Mouse (Mus musculus) CH12.LX (cell line): ENCODE data around the gene Gpr142. TPM values are rescaled to one million over a fixed set of nuclear protein-coding genes. Genes with fewer than 3 reads are reported as not detected.

ENCODE experiments used
- DNase-seq: peaks from one replicate; pipeline ENCODE4 v3.0.0-alpha.2; 2013; ENCODE audit errors: extremely low read depth
- H3K27ac ChIP-seq: 2 replicates; pipeline ENCODE4 v1.5.1; 2012; ENCODE audit warnings: low read depth, mild to moderate bottlenecking, control low read depth, moderate library complexity; ENCODE audit not compliant: insufficient read depth
- H3K27me3 ChIP-seq: replicated peaks from 2 replicates; pipeline ENCODE3; 2012; ENCODE audit warnings: inconsistent platforms
- H3K36me3 ChIP-seq, 2 experiments: replicated peaks in 1 of 2; 2 replicates each; pipeline versions ENCODE3 to v1.6.1; 2012; ENCODE audit warnings: inconsistent platforms in 1 of 2, low read length in 1 of 2, mild to moderate bottlenecking in 1 of 2, mixed read lengths in 1 of 2, moderate library complexity in 1 of 2; ENCODE audit not compliant: control insufficient read depth in 1 of 2, insufficient read depth in 1 of 2
- H3K4me1 ChIP-seq, 2 experiments: 2 replicates each; pipeline ENCODE4 v1.6.1; 2012; ENCODE audit warnings: inconsistent platforms in 1 of 2, moderate library complexity in 1 of 2; ENCODE audit not compliant: insufficient read depth in 2 of 2, control insufficient read depth in 1 of 2
- H3K4me2 ChIP-seq: 2 replicates; pipeline ENCODE4 v1.6.1; 2012; ENCODE audit warnings: low read depth, mild to moderate bottlenecking, control low read depth; ENCODE audit not compliant: poor library complexity, insufficient read depth, severe bottlenecking
- H3K4me3 ChIP-seq, 3 experiments: fragments of 150-350 bp in 1 of 3; sonication (generic) in 1 of 3; replicated peaks in 1 of 3; 2 replicates each; pipeline versions ENCODE3 to v1.5.1; 2011 to 2012; ENCODE audit warnings: low read depth in 2 of 3, low read length in 2 of 3, mild to moderate bottlenecking in 2 of 3, moderate library complexity in 2 of 3, control low read depth in 1 of 3, improper control_type of control experiment in 1 of 3, inconsistent platforms in 1 of 3, mixed read lengths in 1 of 3; ENCODE audit not compliant: poor library complexity in 1 of 3
- H3K79me2 ChIP-seq: replicated peaks from 2 replicates; pipeline ENCODE4 v1.6.1; 2012; ENCODE audit warnings: mild to moderate bottlenecking, moderate library complexity; ENCODE audit not compliant: control insufficient read depth, poor library complexity, insufficient read depth, severe bottlenecking; ENCODE audit errors: extremely low read depth
- H3K9ac ChIP-seq: 2 replicates; pipeline ENCODE4 v1.6.1; 2012; ENCODE audit warnings: low read depth, mild to moderate bottlenecking, control low read depth, moderate library complexity; ENCODE audit not compliant: insufficient read depth
- H3K9me3 ChIP-seq: replicated peaks from 2 replicates; pipeline ENCODE3; 2012; ENCODE audit warnings: low read length, inconsistent platforms, mixed read lengths
- CHD2 ChIP-seq: IDR thresholded peaks from 2 replicates; pipeline ENCODE4 v1.6.1; 2011; ENCODE audit warnings: low read length, improper control_type of control experiment
- E2F4 ChIP-seq: IDR thresholded peaks from 2 replicates; pipeline ENCODE4 v1.6.1; 2011; ENCODE audit warnings: low read depth, low read length, improper control_type of control experiment; ENCODE audit not compliant: insufficient replicate concordance
- ETS1 ChIP-seq: conservative IDR thresholded peaks from 2 replicates; pipeline ENCODE4 v1.6.1; 2012; ENCODE audit warnings: low read depth, mild to moderate bottlenecking, inconsistent platforms, low read length, improper control_type of control experiment, moderate library complexity
- JUND ChIP-seq: conservative IDR thresholded peaks from 2 replicates; pipeline ENCODE4 v1.6.1; 2011; ENCODE audit warnings: low read depth, low read length, improper control_type of control experiment
- MAFK ChIP-seq: IDR thresholded peaks from 2 replicates; pipeline ENCODE4 v1.6.1; 2011; ENCODE audit warnings: low read length, improper control_type of control experiment; ENCODE audit not compliant: insufficient replicate concordance
- MAZ ChIP-seq: IDR thresholded peaks from 2 replicates; pipeline ENCODE4 v1.6.1; 2012; ENCODE audit warnings: low read depth, mild to moderate bottlenecking, inconsistent platforms, low read length, improper control_type of control experiment, moderate library complexity
- PAX5 ChIP-seq: IDR thresholded peaks from 2 replicates; pipeline ENCODE4 v1.6.1; 2012; ENCODE audit warnings: low read length, inconsistent platforms, mixed read lengths
- POLR2AphosphoS2 ChIP-seq: IDR thresholded peaks from 2 replicates; pipeline ENCODE4 v1.6.1; 2011; ENCODE audit warnings: low read depth, low read length, improper control_type of control experiment
- SIN3A ChIP-seq: IDR thresholded peaks from 2 replicates; pipeline ENCODE4 v1.6.1; 2012; ENCODE audit warnings: low read length, improper control_type of control experiment, inconsistent platforms
- TBP ChIP-seq: conservative IDR thresholded peaks from 2 replicates; pipeline ENCODE4 v1.6.1; 2011; ENCODE audit warnings: low read depth, low read length, improper control_type of control experiment
- UBTF ChIP-seq: IDR thresholded peaks from 2 replicates; pipeline ENCODE4 v1.6.1; 2012; ENCODE audit warnings: low read depth, mild to moderate bottlenecking, inconsistent platforms, low read length, improper control_type of control experiment, moderate library complexity
- ZC3H11A ChIP-seq: IDR thresholded peaks from 2 replicates; pipeline ENCODE4 v1.6.1; 2012; ENCODE audit warnings: low read depth, mild to moderate bottlenecking, inconsistent platforms, low read length, improper control_type of control experiment
- dilution Hi-C: fragments of 300-500 bp; cut with MboI; formaldehyde crosslinking; loops from 2 replicates; pipeline ENCODE4 v1.14.3; 2020; ENCODE audit warnings: low sequenced_read_pairs; ENCODE audit not compliant: extremely low pct_unique_long_range_greater_than_20kb, extremely low pct_ligation_motif_present
- in situ Hi-C: fragments of 300-500 bp; cut with MboI; formaldehyde crosslinking; loops from 3 replicates; pipeline ENCODE4 v1.14.3; 2019; ENCODE audit warnings: low sequenced_read_pairs, low pct_ligation_motif_present, low pct_unique_long_range_greater_than_20kb, mixed read lengths
- polyA plus RNA-seq: library from polyadenylated mRNA; unstranded; fragments of >175 nt; gene quantifications from 2 replicates; pipeline ENCODE4 v1.2.1, GENCODE M21; 2012; ENCODE audit warnings: low read depth; ENCODE audit not compliant: insufficient read length
- total RNA-seq, 2 experiments: library from RNA; depleted of rRNA; stranded (reverse); fragments of 300-350 nt in 1 of 2; fragments of >200 nt in 1 of 2; gene quantifications; 2 replicates each; pipeline ENCODE4 v1.2.3; 2012 to 2014

Gene Gpr142
- total and polyA plus RNA-seq, 3 experiments, result not detected

DNA sequence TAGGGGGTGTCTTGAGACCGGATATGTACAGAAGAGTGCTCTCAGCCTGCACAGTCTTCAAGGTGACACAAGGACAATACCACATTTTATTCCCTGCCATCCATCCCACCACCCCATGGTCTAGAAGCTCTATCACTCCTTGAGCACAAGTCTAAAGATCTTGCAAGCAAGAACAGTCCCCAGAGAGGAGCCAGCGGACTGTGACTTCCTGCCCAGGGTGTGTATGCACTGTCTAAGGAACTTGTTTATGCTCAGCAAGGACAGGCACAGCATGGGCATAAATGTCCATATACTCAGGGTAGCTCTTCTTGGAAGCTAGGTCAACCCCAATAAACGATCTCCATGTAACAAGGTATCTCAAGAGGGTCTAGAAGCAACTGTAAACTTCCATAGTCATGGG, 743 bp upstream of the Gpr142 start:
- DNase-seq, result no peak
- in situ Hi-C loops (loop anchor here (5.0 kb wide), 1 partner anchor 46 kb away; no protein-coding TSS in a partner anchor), dilution Hi-C loops (no loop called here)
- Histone ChIP-seq H3K36me3 (no peaks in the 10 kb centered on the region), H3K9ac (no peak overlapping the region), H3K9me3 (peaks cover 7% of the 10 kb centered on the region), H3K4me3 (no peak overlapping the region), H3K4me1 (peaks cover 3 to 21% of the 10 kb centered on the region in 2 experiments; a peak in 3 of 4 replicates), H3K27ac (no peak overlapping the region), H3K27me3 (peaks cover 41% of the 10 kb centered on the region), H3K79me2 (no peaks in the 10 kb centered on the region), H3K4me2 (no peak overlapping the region)
- TF ChIP-seq TBP, result no peak

DNA sequence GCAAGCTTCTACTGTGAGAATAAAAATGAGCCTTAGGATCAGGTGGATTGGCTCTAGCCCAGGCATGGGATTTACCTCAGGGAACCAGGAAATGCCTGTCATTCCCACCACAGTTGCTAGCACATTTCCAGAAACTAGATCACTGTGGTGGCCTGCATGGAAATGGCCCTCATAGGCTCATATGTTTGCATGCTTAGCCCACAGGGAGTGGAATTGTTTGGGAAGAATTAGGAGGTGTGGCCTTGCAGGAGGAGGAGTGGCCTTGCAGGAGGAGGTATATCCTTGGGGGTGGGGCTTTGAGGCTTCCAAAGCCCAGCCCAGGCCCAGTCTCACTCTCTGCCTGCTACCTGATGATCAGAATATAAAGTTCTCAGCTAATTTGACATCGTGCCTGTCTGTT, 3.2 kb downstream of the Gpr142 start:
- peaks cover 7% of the 10 kb centered on the region for H3K9me3 ChIP-seq
- H3K4me2 ChIP-seq, result no peak overlapping the region
- dilution Hi-C loops (no loop called here), in situ Hi-C loops (no loop called here)
- H3K4me3 ChIP-seq, result no peak overlapping the region
- H3K27me3 ChIP-seq, result peaks cover 36% of the 10 kb centered on the region
- DNase-seq, result no peak
- no peaks in the 10 kb centered on the region for H3K79me2 ChIP-seq
- TF ChIP-seq TBP, result no peak
- TF ChIP-seq JUND, result no peak
- no peak overlapping the region for H3K9ac ChIP-seq
- peaks cover 0 to 7% of the 10 kb centered on the region in 2 experiments; a peak in 2 of 4 replicates for H3K4me1 ChIP-seq
- H3K27ac ChIP-seq, result no peak overlapping the region
- H3K36me3 ChIP-seq, result no peaks in the 10 kb centered on the region

DNA sequence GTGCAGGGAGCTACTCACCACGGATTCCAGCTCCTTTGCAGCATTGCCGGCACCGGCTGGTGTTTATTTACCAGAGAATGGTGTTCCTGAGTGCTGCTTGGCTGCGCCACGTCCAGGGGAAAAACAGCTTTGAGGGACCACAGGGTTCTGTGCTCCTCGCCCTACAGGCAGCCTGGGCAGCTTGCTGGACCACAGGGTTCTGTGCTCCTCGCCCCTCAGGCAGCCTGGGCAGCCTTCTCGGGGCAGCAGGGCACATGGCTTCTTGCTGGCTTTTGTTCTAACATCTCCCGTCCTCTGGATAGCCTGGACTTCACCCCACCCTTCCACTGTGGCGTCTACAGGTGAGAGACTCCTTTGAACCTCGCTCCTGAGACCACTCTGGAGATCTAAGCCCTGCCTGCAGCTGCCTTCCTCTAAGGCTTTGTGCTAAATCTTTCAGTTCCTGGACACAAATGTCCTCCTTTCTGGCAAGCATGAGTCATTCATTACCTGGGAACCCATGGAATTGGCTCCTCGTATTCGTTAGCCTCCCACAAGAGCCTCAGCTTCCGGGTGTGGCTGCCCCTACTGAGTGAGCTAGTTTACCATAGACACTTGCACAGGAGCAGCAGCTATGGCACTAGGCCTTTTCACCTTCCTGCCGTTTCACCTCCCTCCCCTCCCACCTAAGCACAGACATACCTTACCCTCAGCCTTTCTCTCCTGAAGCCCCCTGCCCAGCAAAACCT, 4.0 kb downstream of the Gpr142 start:
- peaks cover 2 to 14% of the 10 kb centered on the region in 2 experiments; a peak in 2 of 4 replicates for H3K4me1 ChIP-seq
- H3K36me3 ChIP-seq, result no peaks in the 10 kb centered on the region
- H3K9ac ChIP-seq, result no peak overlapping the region
- peaks cover 31% of the 10 kb centered on the region for H3K27me3 ChIP-seq
- no peak overlapping the region for H3K27ac ChIP-seq
- no peak overlapping the region for H3K4me3 ChIP-seq
- TF ChIP-seq E2F4, result no peak
- TF ChIP-seq UBTF, result no peak
- TF ChIP-seq MAFK, result no peak
- TF ChIP-seq SIN3A, result no peak
- no peak for TF ChIP-seq ETS1
- no peak for TF ChIP-seq ZC3H11A
- TF ChIP-seq PAX5, result no peak
- TF ChIP-seq CHD2, result no peak
- TF ChIP-seq MAZ, result no peak
- no peak for TF ChIP-seq POLR2AphosphoS2
- no peaks in the 10 kb centered on the region for H3K79me2 ChIP-seq
- peaks cover 7% of the 10 kb centered on the region for H3K9me3 ChIP-seq
- in situ Hi-C loops, result no loop called here
- dilution Hi-C loops, result no loop called here
- no peak overlapping the region for H3K4me2 ChIP-seq
- DNase-seq, result no peak
